Mouse (Mus musculus): ENCODE data around the gene Piwil1.
A peak's percentile ranks its signal among the peaks of the same experiment; 100 is the strongest.

DNA sequence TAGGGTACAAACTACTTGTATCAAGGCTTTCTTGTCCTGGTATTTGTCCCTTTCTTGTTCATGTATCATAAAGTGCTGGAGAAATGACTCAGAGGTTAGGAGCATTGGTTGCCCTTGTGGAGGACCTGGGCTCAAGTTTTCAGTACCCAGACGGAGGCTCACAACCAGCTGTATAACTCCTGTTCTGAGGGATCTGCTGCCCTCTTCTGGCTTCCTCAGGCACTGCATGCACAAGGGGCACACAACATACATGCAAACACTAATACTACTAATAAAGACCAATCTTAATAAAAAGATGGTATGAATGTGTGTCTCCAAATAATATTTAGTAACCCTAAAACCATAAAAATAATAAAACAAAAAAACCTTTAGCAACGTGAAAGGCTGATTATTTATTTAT is 74.1 kb downstream of the Piwil1 start:
- TF ChIP-seq CTCF (IDR thresholded peaks at IDR 0.05; ENCODE audit: borderline replicate concordance, extremely low read depth, insufficient read depth, insufficient read length): peak; percentile 39; the same call in 1 of the 2 replicates
- no peak for TF ChIP-seq POLR2A (IDR thresholded peaks at IDR 0.05; ENCODE audit: borderline replicate concordance, extremely low read depth, insufficient read depth, insufficient read length, poor library complexity, severe bottlenecking)
